Mouse (Mus musculus): ENCODE data around the gene Mdn1. TPM values are rescaled to one million over a fixed set of nuclear protein-coding genes. Genes with fewer than 3 reads are reported as not detected.

Mdn1 gene
- polyA plus RNA-seq, 1 experiment from 2014 or later, result 22.4 TPM

GRCm38 (mm10) chr4:32683061-32683582, 26.2 kb downstream of the Mdn1 start:
- no peak for DNase-seq (ENCODE audit: low spot score)
- Histone ChIP-seq H3K9me3 (no peaks in the 10 kb centered on the region), H3K27me3 (replicated peaks; ENCODE audit: low read depth, poor library complexity, severe bottlenecking) (no peaks in the 10 kb centered on the region), H3K27ac (replicated peaks) (no peak overlapping the region), H3K4me1 (no peaks in the 10 kb centered on the region), H3K4me3 (no peak overlapping the region), H3K36me3 (replicated peaks) (peaks cover 97% of the 10 kb centered on the region)
- WGBS, result 90% methylated on average over 6 of the region's 6 CpGs

DNA sequence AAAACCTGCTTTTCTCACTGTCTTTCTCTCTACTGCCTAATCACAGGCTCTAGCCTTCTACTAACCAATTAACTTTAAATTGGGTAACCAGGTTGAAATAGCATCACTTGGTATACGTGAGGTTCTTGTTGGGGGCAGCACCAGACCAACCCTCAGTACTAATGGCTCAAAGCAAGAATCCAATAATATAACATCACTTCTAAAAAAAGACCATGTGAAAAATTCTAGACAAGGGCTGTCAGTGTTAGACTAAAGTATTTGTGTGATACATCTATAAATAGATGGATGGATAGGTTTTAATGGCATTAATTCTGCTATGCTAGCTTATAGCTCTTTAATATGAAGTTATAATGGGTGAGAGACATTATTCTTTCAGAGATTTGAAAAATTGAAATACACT, 60.8 kb downstream of the Mdn1 start:
- 92% methylated on average over 1 of the region's 1 CpGs for WGBS
- Histone ChIP-seq H3K4me3 (no peak overlapping the region), H3K36me3 (replicated peaks) (peaks cover 98% of the 10 kb centered on the region), H3K4me1 (no peaks in the 10 kb centered on the region; the same call in 1 of the 2 replicates), H3K9me3 (no peaks in the 10 kb centered on the region), H3K27me3 (replicated peaks; ENCODE audit: low read depth, poor library complexity, severe bottlenecking) (no peaks in the 10 kb centered on the region), H3K27ac (replicated peaks) (no peak overlapping the region)
- no peak for DNase-seq (ENCODE audit: low spot score)

DNA sequence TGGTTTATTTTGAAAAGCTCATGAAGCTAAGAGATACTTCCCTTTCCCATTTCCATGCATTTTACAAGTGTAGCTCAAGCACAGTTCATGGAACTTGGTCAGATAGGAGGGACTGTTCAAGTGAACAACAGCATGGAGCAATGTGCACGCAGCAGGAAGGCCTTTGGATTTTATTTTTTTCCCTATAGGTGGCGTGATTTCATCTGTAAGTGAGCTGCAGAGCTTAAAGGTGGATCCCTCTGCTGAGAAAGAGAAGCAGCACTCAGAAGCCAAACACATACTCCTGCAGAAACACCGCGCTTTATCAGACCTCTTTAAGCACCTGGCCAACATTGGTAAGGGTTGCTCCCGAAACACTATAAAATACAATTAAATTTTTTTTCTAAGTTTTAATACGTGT, 88.5 kb downstream of the Mdn1 start:
- Histone ChIP-seq H3K4me1 (no peaks in the 10 kb centered on the region), H3K4me3 (no peak overlapping the region), H3K27ac (replicated peaks) (no peak overlapping the region), H3K36me3 (replicated peaks) (peaks cover 98% of the 10 kb centered on the region), H3K9me3 (no peaks in the 10 kb centered on the region), H3K27me3 (replicated peaks; ENCODE audit: low read depth, poor library complexity, severe bottlenecking) (no peaks in the 10 kb centered on the region)
- DNase-seq (ENCODE audit: low spot score), result no peak
- WGBS, result 91% methylated on average over 6 of the region's 6 CpGs

DNA sequence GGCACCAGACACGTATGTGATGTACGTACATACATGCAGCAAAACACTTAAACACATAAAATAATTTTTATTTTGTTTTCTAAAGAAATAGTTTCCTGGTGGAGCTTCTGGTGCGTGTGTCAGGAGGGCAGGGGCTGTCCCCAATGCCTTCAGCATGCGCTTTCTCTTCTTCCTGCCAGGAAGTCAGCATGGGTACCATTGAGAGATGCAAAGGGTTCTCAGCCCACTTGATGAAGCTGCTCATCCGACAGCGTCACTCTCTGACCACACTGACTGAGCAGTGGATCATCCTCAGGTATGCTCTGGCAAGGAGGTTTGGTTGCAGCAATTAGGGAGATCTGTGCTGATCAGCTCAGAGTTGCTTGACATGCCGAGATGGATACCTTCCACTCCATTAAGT, 91.5 kb downstream of the Mdn1 start:
- Histone ChIP-seq H3K9me3 (no peaks in the 10 kb centered on the region), H3K27ac (replicated peaks) (no peak overlapping the region), H3K36me3 (replicated peaks) (peaks cover 97% of the 10 kb centered on the region), H3K4me3 (no peak overlapping the region), H3K27me3 (replicated peaks; ENCODE audit: low read depth, poor library complexity, severe bottlenecking) (no peaks in the 10 kb centered on the region), H3K4me1 (no peaks in the 10 kb centered on the region)
- no peak for DNase-seq (ENCODE audit: low spot score)
- 94% methylated on average over 7 of the region's 7 CpGs for WGBS

DNA sequence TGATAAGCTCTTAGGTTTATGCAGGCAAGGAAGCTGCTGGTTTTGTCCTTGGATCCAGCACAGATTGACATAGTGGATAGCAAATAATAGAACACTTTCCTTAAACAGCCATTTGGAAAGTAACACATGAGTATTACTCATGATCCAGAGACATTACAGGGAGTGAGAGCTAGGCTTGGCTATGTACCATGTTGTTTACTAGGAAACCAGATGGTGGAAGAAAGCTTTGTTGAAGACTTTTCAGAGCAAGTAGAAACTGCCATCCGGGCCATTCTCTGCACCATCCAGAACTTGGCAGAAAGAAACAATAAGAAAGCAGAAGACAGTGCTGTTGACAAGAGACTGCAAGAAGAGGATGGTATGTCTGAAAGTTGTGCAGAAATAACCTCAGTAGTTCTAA, 93.8 kb downstream of the Mdn1 start:
- no peak overlapping the region for H3K4me3 ChIP-seq
- H3K4me1 ChIP-seq, result no peaks in the 10 kb centered on the region
- peaks cover 95% of the 10 kb centered on the region for H3K36me3 ChIP-seq (replicated peaks)
- H3K27ac ChIP-seq (replicated peaks), result no peak overlapping the region
- no peaks in the 10 kb centered on the region for H3K27me3 ChIP-seq (replicated peaks; ENCODE audit: low read depth, poor library complexity, severe bottlenecking)
- DNase-seq (ENCODE audit: low spot score), result no peak
- no peaks in the 10 kb centered on the region for H3K9me3 ChIP-seq
- WGBS, result 96% methylated on average over 1 of the region's 1 CpGs

GRCm38 (mm10) chr4:32757430-32757829, 100.5 kb downstream of the Mdn1 start:
- WGBS, result 94% methylated on average over 2 of the region's 2 CpGs
- no peak for DNase-seq (ENCODE audit: low spot score)
- Histone ChIP-seq H3K4me3 (no peak overlapping the region), H3K9me3 (no peaks in the 10 kb centered on the region), H3K27me3 (replicated peaks; ENCODE audit: low read depth, poor library complexity, severe bottlenecking) (no peaks in the 10 kb centered on the region), H3K4me1 (no peaks in the 10 kb centered on the region), H3K27ac (replicated peaks) (no peak overlapping the region), H3K36me3 (replicated peaks) (peaks cover 97% of the 10 kb centered on the region)

DNA sequence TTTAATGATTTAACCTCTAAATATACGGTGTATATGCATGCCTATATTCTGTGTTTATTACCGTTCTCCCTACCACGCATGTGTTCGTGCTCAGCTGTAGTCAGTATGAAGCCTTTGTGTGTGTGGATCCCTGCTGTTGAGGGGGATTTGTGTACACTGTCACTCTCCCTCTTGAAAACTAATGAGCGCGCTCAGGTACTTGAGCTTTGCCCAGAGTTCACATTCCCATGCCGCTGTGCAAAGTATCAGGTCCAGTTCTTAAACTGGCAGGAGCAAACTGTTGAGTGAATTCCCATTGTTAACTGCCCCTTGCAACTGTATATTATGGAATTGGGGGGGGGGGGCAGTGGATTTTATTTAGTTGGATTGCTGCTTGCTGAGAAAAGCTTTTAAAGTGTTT, 110.6 kb downstream of the Mdn1 start:
- no peak overlapping the region for H3K27ac ChIP-seq (replicated peaks)
- no peak for DNase-seq (ENCODE audit: low spot score)
- no peaks in the 10 kb centered on the region for H3K9me3 ChIP-seq
- no peaks in the 10 kb centered on the region for H3K4me1 ChIP-seq
- WGBS, result 95% methylated on average over 7 of the region's 7 CpGs
- no peak overlapping the region for H3K4me3 ChIP-seq
- H3K27me3 ChIP-seq (replicated peaks; ENCODE audit: low read depth, poor library complexity, severe bottlenecking), result no peaks in the 10 kb centered on the region
- H3K36me3 ChIP-seq (replicated peaks), result peaks cover 98% of the 10 kb centered on the region

GRCm38 (mm10) chr4:32768046-32768445, 111.1 kb downstream of the Mdn1 start:
- no peak for DNase-seq (ENCODE audit: low spot score)
- peaks cover 98% of the 10 kb centered on the region for H3K36me3 ChIP-seq (replicated peaks)
- no peak overlapping the region for H3K27ac ChIP-seq (replicated peaks)
- no peaks in the 10 kb centered on the region for H3K27me3 ChIP-seq (replicated peaks; ENCODE audit: low read depth, poor library complexity, severe bottlenecking)
- H3K4me3 ChIP-seq, result no peak overlapping the region
- no peaks in the 10 kb centered on the region for H3K4me1 ChIP-seq
- WGBS, result 93% methylated on average over 10 of the region's 10 CpGs
- H3K9me3 ChIP-seq, result no peaks in the 10 kb centered on the region

- H3K4me1 ChIP-seq, result no peaks in the 10 kb centered on the region
- no peak overlapping the region for H3K27ac ChIP-seq (replicated peaks)
- H3K9me3 ChIP-seq, result no peaks in the 10 kb centered on the region
- H3K27me3 ChIP-seq (replicated peaks; ENCODE audit: low read depth, poor library complexity, severe bottlenecking), result no peaks in the 10 kb centered on the region
- DNase-seq (ENCODE audit: low spot score), result no peak
- H3K36me3 ChIP-seq (replicated peaks), result peaks cover 99% of the 10 kb centered on the region
- WGBS, result 96% methylated on average over 7 of the region's 7 CpGs
- H3K4me3 ChIP-seq, result no peak overlapping the region
These were observed 113.4 kb downstream of the Mdn1 start for GRCm38 (mm10) chr4:32770284-32770810.

DNA sequence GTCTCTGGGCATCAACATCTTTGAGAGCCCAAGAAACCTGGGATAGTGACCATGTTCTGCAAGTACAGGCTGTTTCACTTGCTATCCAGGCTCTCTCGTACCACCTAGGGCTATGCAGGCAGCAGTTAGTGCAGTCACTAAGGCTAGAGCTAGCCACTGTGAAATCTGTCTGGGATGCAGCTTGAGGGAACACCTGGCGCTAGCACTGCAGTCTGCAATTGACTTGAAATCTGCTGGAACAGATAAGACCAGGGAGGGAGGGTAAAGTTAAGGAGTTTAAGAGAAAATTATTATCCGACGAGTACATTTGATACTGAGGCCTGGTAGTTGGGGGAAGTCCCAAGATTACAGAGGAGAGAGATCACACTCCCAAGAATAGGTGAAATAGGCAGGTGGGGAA, 123.1 kb downstream of the Mdn1 start:
- no peak overlapping the region for H3K4me3 ChIP-seq
- DNase-seq (ENCODE audit: low spot score), result no peak
- no peak overlapping the region for H3K27ac ChIP-seq (replicated peaks)
- WGBS, result 93% methylated on average over 4 of the region's 4 CpGs
- no peaks in the 10 kb centered on the region for H3K27me3 ChIP-seq (replicated peaks; ENCODE audit: low read depth, poor library complexity, severe bottlenecking)
- H3K4me1 ChIP-seq, result no peaks in the 10 kb centered on the region
- peaks cover 59% of the 10 kb centered on the region for H3K36me3 ChIP-seq (replicated peaks)
- peaks cover 2% of the 10 kb centered on the region; the same call in 1 of the 2 replicates for H3K9me3 ChIP-seq

- 93% methylated on average over 1 of the region's 1 CpGs for WGBS
- no peaks in the 10 kb centered on the region for H3K27me3 ChIP-seq (replicated peaks; ENCODE audit: low read depth, poor library complexity, severe bottlenecking)
These were observed 130.2 kb downstream of the Mdn1 start for GRCm38 (mm10) chr4:32787110-32787509.

GRCm38 (mm10) chr4:32789020-32789419, 132.1 kb downstream of the Mdn1 start:
- 0 out of 2 replicates have a peak, but pooled peaks cover 6% of the 10 kb centered on the region for H3K36me3 ChIP-seq (replicated peaks)
- H3K4me3 ChIP-seq, result no peak overlapping the region
- no peaks in the 10 kb centered on the region for H3K27me3 ChIP-seq (replicated peaks; ENCODE audit: low read depth, poor library complexity, severe bottlenecking)
- H3K9me3 ChIP-seq, result peaks cover 9% of the 10 kb centered on the region
- H3K4me1 ChIP-seq, result no peaks in the 10 kb centered on the region
- no peak overlapping the region for H3K27ac ChIP-seq (replicated peaks)
- DNase-seq (ENCODE audit: low spot score), result no peak
- WGBS, result 89% methylated on average over 4 of the region's 4 CpGs

More at GRCm38 (mm10) chr4:32787110-32787509, 130.2 kb downstream of the Mdn1 start:
- no peak for DNase-seq (ENCODE audit: low spot score)
- no peak overlapping the region for H3K27ac ChIP-seq (replicated peaks)
- no peak overlapping the region for H3K4me3 ChIP-seq
- peaks cover 9% of the 10 kb centered on the region for H3K9me3 ChIP-seq
- H3K4me1 ChIP-seq, result no peaks in the 10 kb centered on the region
- 0 out of 2 replicates have a peak, but pooled peaks cover 6% of the 10 kb centered on the region for H3K36me3 ChIP-seq (replicated peaks)

DNA sequence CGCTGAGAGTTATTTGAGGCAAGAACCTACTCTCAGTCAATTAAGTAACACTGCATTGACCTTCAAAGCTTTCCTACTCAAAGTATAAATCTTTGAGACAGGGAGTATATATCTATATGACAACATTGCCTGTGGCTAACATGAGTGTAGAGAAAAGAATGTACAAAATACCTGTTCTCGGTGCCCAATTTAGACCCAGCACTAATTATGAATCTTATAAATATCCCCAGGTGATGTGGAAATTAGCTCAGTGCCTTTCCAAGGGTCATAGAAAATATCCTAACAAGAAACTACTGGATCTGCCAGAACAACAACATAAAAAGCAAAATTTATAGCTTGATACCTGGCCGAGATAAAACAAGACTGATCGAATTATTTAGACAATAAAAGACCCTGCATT, 142.1 kb downstream of the Mdn1 start:
- WGBS, result 96% methylated on average over 4 of the region's 4 CpGs
- no peak for DNase-seq (ENCODE audit: low spot score)
- Histone ChIP-seq H3K9me3 (no peaks in the 10 kb centered on the region; the same call in 1 of the 2 replicates), H3K36me3 (replicated peaks) (peaks cover 16% of the 10 kb centered on the region), H3K4me3 (no peak overlapping the region), H3K27me3 (replicated peaks; ENCODE audit: low read depth, poor library complexity, severe bottlenecking) (no peaks in the 10 kb centered on the region), H3K4me1 (peaks cover 10% of the 10 kb centered on the region), H3K27ac (replicated peaks) (no peak overlapping the region)

Measured in embryonic facial prominence, embryonic 10.5 days (tissue).